Mouse (Mus musculus): ENCODE data around the gene Zswim3. TPM values are rescaled to one million over a fixed set of nuclear protein-coding genes. Genes with fewer than 3 reads are reported as not detected.
A peak's percentile ranks its signal among the peaks of the same experiment; 100 is the strongest.
"Not testable (repeated sequence)": the region's sequence is repeated elsewhere in the genome, so short reads cannot be mapped to it uniquely, and the experiment has no call there.

Zswim3 gene
- polyA plus RNA-seq, 1 experiment from 2014 or later = 4.3 TPM

DNA sequence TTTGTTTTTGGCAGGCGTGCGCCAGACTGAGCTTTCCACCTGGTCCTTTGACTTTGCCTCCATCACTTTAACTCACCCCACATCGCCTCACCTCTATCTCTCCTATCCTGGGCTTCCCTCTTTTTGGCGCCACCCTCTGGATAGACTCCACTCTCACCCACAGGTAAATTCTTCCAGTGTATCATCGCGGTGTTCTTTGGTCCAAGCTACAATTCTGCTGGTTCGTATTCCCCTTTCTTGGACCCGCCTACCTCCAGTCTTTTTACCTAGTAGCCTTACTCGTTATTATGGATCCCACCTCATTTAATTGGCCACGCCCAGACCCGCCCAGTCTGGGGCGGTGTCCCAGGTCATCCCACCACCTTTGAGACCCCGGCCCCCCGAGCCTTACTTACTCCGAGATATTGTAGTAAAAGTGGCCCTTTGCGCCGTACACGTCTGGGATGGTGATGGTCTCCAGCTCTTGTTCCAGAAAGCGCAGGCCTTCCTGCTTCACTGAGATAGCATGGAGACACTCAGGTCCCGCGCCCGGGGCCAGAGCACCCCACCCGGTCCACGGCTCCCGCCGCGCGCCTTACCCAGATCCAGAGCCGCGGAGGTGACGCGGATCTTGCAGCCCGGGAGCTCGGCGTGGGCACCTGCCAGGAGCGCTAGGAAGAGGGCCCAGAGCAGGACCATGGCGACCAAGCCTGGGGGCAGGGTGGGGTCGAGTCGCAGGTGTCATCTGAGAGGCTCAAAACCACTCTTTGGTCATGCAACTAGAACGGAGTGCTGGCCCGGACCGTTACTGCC is 51.6 kb downstream of the Zswim3 start:
- H3K4me1 ChIP-seq (replicated peaks) = peaks cover 29% of the 10 kb centered on the region
- no peaks in the 10 kb centered on the region for H3K9me3 ChIP-seq (replicated peaks)
- H3K27ac ChIP-seq (replicated peaks) = no peak overlapping the region
- H3K4me3 ChIP-seq (replicated peaks) = peak overlapping the region; percentile 48
- WGBS (ENCODE audit: insufficient replicate concordance) = 1% methylated on average over 42 of the region's 42 CpGs
- H3K9ac ChIP-seq = no peak overlapping the region
- peaks cover 70% of the 10 kb centered on the region for H3K27me3 ChIP-seq
- H3K36me3 ChIP-seq (replicated peaks) = no peaks in the 10 kb centered on the region
- H3K4me2 ChIP-seq = peak overlapping the region; percentile 67
- no peak for ATAC-seq (ENCODE audit: insufficient read depth)

DNA sequence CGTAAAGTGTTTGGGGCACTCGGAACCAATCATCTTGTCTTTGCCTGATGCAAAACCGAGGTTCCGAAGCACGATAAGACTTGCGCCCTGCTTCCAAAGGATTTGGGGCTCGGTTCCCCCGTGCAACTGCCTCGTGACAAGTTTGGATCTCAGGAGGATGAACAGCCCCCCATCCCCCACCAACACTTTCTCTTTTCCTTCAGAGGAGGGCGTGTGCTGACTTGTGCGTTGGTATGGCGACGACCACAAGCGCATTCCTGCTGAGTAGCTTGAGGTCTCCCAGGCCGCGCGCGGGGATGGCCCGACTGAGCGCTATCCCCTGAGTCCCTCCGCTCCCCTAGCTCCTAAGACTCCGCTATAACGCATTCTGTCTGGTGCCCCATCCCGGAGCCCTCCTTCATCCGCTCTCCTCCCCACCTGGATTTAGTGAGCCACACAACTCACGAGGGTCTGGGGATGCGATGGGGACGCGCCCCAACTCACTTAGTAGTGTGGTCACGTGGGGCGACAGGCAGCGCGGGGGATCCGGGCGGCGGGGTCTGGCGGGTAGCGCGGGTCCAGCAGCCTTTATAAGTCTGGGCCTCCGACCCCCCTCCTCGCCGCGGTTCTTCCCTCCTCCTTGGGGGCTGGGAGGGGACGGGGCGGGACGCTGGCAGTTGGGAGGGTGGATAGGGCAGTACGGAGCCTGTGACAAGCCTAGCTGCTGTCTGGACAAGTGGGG is 52.4 kb downstream of the Zswim3 start, which contains the start of gene Pltp:
Gene Pltp (minus strand): TSS at position 611 of the 721 bp plus-strand sequence.
- 0 out of 2 replicates have a peak, but pooled peaks have one; percentile 14 for ATAC-seq (ENCODE audit: insufficient read depth)
- Histone ChIP-seq H3K9me3 (replicated peaks) (no peaks in the 10 kb centered on the region), H3K27ac (replicated peaks) (no peak within 1 kb of the TSS), H3K4me3 (replicated peaks) (peak within 1 kb of the TSS; percentile 48), H3K9ac (no peak within 1 kb of the TSS), H3K4me2 (peak within 1 kb of the TSS; percentile 67), H3K27me3 (peaks cover 71% of the 10 kb centered on the region), H3K36me3 (replicated peaks) (no peaks in the 10 kb centered on the region), H3K4me1 (replicated peaks) (peaks cover 35% of the 10 kb centered on the region)
- WGBS (ENCODE audit: insufficient replicate concordance) = under 1% methylated on average over 47 of the region's 47 CpGs

DNA sequence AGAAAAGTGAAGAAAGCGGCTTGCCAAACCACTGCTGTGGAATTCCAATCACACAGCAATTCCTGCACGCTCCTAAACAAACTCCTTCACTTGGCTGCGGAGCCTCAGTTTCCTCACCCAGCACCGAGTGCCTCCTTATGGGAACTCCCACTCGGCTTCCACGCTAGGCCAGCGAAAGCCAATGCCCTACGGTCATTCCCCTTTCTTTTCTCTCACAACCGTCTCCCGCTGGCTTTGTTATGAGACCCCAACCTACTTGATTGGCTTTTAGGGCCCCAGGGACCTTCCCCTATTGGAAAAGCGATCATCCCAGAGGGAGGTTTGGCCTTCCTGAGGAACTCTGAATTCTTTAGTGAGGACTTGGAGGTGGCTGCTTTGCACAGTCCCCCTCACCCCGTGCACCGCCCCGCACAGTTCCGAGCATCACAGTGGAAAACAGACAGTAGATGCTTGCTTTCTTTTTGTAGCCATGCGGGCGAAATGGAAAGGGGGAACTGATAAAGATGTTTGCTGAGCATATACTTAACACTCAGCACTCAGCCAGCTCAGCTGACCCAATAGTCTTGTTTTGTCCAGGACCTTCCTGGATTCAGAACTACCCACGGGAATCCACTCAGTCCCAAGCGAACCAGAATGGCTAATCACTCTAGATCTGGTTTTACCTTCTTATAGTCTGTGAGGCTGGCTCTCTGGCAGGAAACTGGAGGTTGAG is 53.1 kb downstream of the Zswim3 start:
- peak overlapping the region; percentile 48 for H3K4me3 ChIP-seq (replicated peaks)
- H3K4me1 ChIP-seq (replicated peaks) = peaks cover 41% of the 10 kb centered on the region
- no peak for ATAC-seq (ENCODE audit: insufficient read depth)
- H3K9ac ChIP-seq = no peak overlapping the region
- peak overlapping the region; percentile 67 for H3K4me2 ChIP-seq
- no peak overlapping the region for H3K27ac ChIP-seq (replicated peaks)
- 7% methylated on average over 19 of the region's 19 CpGs for WGBS (ENCODE audit: insufficient replicate concordance)
- peaks cover 65% of the 10 kb centered on the region for H3K27me3 ChIP-seq
- no peaks in the 10 kb centered on the region for H3K36me3 ChIP-seq (replicated peaks)
- H3K9me3 ChIP-seq (replicated peaks) = no peaks in the 10 kb centered on the region

DNA sequence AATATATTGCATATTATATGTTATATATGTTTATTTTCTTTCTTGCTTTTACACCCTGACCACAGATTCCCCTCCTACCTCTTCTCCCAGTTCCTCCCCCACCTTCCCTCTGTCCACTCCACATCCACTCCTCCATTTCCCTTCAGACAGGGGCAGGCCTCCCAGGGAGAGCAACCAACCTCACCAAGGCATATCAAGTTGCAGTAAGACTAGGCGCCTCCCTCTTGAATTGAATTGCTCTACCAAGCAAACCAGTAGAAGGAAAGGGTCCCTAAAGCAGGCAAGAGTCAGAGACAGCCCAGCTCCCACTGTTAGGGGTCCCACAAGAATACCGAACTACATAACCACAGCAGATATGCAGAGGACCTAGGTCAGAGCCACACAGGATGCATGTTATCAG is 54.3 kb downstream of the Zswim3 start:
- ATAC-seq (ENCODE audit: insufficient read depth) = no peak; the same call in 1 of the 2 replicates
- no peaks in the 10 kb centered on the region for H3K9me3 ChIP-seq (replicated peaks)

DNA sequence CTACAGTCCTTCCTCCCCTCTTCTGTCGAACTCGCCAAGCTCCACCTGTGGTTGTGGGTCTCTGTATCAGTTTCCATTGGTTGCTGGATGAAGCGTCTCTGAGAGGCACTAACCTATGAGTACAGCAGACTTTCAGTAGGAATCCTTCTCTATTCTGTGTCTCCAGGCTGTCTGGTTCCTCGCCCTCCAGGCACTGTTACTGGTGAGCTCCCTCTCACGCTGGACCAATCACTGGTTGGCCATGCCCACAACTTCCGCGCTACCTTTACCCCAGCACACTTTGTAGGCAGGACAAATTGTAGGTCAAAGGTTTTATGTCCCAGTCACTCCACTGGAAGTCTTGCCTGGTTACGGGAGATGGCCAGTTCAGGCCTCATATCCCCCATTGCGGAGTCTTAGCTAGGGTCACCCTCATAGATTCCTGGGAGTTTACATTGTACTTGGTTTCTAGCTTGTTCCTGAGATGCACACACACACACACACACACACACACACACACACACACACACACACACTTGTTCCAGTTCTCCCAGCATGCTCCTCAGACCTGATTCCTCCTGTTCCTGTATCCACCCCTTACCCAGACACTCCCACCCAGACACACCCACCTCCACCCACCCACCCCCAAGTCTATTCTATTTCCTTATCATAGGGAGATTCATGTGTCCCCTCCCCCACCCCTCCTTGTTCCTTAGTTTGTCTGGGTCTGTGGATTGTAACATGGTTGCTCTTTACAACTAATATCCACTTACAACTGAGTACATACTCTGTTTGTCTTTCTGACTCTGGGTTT is 54.9 kb downstream of the Zswim3 start:
- WGBS (ENCODE audit: insufficient replicate concordance) = 34% methylated on average over 9 of the region's 9 CpGs
- Histone ChIP-seq H3K9me3 (replicated peaks) (no peaks in the 10 kb centered on the region), H3K4me3 (replicated peaks) (no peak overlapping the region), H3K27ac (replicated peaks) (peak overlapping the region; percentile 48; the same call in 1 of the 2 replicates), H3K36me3 (replicated peaks) (no peaks in the 10 kb centered on the region), H3K4me1 (replicated peaks) (peaks cover 47% of the 10 kb centered on the region), H3K9ac (no peak overlapping the region), H3K4me2 (peak overlapping the region; percentile 18; the same call in 1 of the 2 replicates), H3K27me3 (peaks cover 55% of the 10 kb centered on the region)
- ATAC-seq (ENCODE audit: insufficient read depth) = peak; percentile 69

More for the DNA sequence above, 54.3 kb downstream of the Zswim3 start:
- Histone ChIP-seq H3K27me3 (peaks cover 61% of the 10 kb centered on the region), H3K9ac (no peak overlapping the region), H3K4me3 (replicated peaks) (no peak overlapping the region), H3K4me1 (replicated peaks) (peaks cover 41% of the 10 kb centered on the region), H3K4me2 (peak overlapping the region; percentile 18; the same call in 1 of the 2 replicates), H3K36me3 (replicated peaks) (no peaks in the 10 kb centered on the region), H3K27ac (replicated peaks) (0 out of 2 replicates have a peak overlapping the region, but pooled peaks have one; percentile 48)
- WGBS (ENCODE audit: insufficient replicate concordance) = 21% methylated on average over 2 of the region's 2 CpGs

DNA sequence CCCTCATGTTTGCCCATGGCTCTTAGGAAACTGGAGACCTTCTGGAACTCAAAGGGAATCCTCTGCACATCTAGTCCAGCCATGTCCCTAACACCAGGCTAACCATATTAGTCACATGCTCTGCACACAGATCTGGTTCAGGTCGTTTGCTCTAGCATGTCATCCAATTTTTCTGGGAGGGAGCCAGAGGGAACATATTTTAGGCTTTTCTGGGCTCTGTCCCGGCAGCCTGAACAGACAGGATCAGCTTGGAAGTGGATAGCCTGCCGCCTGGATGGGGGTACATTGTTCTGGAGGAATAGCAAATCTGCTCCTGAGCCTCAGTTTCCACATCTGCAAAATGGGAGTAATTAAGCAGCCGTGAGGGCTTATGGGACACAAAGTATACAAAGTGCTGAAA is 56.2 kb downstream of the Zswim3 start:
- Histone ChIP-seq H3K4me3 (replicated peaks) (no peak overlapping the region), H3K27me3 (peaks cover 42% of the 10 kb centered on the region), H3K9ac (no peak overlapping the region), H3K4me2 (no peak overlapping the region), H3K27ac (replicated peaks) (no peak overlapping the region), H3K36me3 (replicated peaks) (no peaks in the 10 kb centered on the region), H3K9me3 (replicated peaks) (no peaks in the 10 kb centered on the region), H3K4me1 (replicated peaks) (peaks cover 48% of the 10 kb centered on the region)
- ATAC-seq (ENCODE audit: insufficient read depth) = no peak
- 51% methylated on average over 4 of the region's 4 CpGs for WGBS (ENCODE audit: insufficient replicate concordance)

DNA sequence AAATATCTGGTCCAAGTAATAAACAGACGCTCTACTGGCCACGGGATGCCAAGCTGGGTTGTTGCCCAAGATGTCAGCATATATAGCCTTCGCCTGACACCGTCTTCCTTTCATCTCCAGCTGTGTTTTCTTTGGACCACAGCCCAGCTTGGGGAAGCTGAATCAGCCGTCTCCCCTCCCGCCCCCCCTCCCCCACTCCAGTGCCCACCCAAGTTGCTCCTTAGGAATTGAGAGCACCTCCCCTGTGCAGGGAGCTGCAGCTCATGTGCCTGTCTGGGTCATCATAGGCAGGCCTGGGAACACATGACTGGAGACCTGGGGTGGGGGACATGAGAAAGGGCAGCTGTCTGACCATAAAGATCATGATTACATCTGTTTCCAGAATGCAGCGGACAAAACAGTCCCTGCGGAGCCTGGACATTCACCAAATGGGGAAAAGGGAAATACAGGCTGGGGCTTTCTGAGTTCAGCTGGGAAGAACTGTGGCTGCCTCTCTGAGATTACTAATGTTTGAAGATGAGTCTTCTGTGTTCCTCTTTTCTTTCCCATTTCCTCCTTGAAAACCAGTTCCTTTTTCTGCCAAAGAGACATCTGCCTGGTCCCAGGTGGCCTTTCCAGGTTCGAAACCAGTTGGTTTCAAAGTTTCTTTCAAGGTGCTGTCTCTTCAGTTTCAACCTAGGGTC is 57.4 kb downstream of the Zswim3 start:
- 36% methylated on average over 9 of the region's 9 CpGs for WGBS (ENCODE audit: insufficient replicate concordance)
- no peaks in the 10 kb centered on the region for H3K36me3 ChIP-seq (replicated peaks)
- peak overlapping the region; percentile 38 for H3K27ac ChIP-seq (replicated peaks)
- no peaks in the 10 kb centered on the region for H3K9me3 ChIP-seq (replicated peaks)
- ATAC-seq (ENCODE audit: insufficient read depth) = no peak
- H3K4me1 ChIP-seq (replicated peaks) = peaks cover 42% of the 10 kb centered on the region
- H3K4me3 ChIP-seq (replicated peaks) = no peak overlapping the region
- H3K9ac ChIP-seq = no peak overlapping the region
- H3K27me3 ChIP-seq = peaks cover 30% of the 10 kb centered on the region
- H3K4me2 ChIP-seq = no peak overlapping the region

DNA sequence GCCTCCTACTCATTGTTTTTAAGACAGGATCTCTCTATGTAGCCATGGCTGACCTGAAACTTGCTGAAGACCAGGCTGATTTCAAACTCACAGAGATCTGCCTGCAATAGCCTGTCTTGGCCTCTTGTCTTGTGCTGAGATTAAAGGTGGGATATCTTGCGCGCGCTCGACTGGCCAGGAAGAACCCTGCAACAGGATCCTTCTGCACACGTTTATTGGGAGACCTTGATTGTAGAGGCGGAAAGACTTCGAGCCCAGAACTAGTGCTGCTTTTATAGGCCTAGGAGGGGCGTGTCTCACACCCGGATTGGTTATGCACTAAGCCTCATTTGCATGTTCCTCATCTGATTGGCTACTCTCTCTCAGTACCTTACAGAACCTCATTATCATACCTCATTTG is 58.5 kb downstream of the Zswim3 start:
- not testable (repeated sequence) for H3K27ac ChIP-seq (replicated peaks); H3K4me2 ChIP-seq; H3K4me3 ChIP-seq (replicated peaks); ATAC-seq (ENCODE audit: insufficient read depth); H3K9ac ChIP-seq; H3K9me3 ChIP-seq (replicated peaks); H3K36me3 ChIP-seq (replicated peaks)
- H3K27me3 ChIP-seq = peaks cover 19% of the 10 kb centered on the region
- peaks cover 35% of the 10 kb centered on the region for H3K4me1 ChIP-seq (replicated peaks)
- 85% methylated on average over 9 of the region's 9 CpGs for WGBS (ENCODE audit: insufficient replicate concordance)

DNA sequence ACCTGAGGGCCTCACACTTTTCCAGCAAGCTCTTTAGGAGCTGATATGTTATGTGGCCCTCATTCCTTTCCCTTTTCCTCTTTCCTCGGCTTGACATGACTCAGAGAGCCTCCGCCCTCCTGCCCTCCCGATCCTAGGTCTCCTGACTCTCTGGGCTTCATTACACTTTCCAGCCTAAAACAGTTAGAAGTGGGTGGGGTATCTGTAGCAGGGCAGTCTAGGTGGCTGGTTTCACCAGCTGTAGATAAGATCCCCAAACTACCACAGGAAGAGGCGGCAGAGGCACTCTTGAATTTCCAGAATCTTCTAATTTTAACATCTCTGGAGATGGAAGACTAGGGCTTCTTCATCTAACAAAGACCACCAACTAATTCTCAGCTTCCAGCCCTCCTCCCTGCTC is 59.7 kb downstream of the Zswim3 start:
- Histone ChIP-seq H3K27ac (replicated peaks) (no peak overlapping the region), H3K9me3 (replicated peaks) (no peaks in the 10 kb centered on the region), H3K4me3 (replicated peaks) (no peak overlapping the region), H3K27me3 (peaks cover 7% of the 10 kb centered on the region), H3K9ac (no peak overlapping the region), H3K4me2 (no peak overlapping the region), H3K36me3 (replicated peaks) (no peaks in the 10 kb centered on the region), H3K4me1 (replicated peaks) (peaks cover 30% of the 10 kb centered on the region)
- WGBS (ENCODE audit: insufficient replicate concordance) = 20% methylated on average over 4 of the region's 4 CpGs
- no peak for ATAC-seq (ENCODE audit: insufficient read depth)
